Mouse (Mus musculus) liver, postnatal 0 days (tissue): ENCODE data around the gene Ttll3.

Source experiments
- CTCF ChIP-seq: sonication (generic); IDR thresholded peaks from 2 replicates; pipeline ENCODE4 v1.5.1; 2016; ENCODE audit warnings: antibody characterized with exemption, low read depth
- EP300 ChIP-seq: IDR thresholded peaks from 2 replicates; pipeline ENCODE4 v1.6.1; 2016; ENCODE audit warnings: antibody characterized with exemption, low read depth, mild to moderate bottlenecking

DNA sequence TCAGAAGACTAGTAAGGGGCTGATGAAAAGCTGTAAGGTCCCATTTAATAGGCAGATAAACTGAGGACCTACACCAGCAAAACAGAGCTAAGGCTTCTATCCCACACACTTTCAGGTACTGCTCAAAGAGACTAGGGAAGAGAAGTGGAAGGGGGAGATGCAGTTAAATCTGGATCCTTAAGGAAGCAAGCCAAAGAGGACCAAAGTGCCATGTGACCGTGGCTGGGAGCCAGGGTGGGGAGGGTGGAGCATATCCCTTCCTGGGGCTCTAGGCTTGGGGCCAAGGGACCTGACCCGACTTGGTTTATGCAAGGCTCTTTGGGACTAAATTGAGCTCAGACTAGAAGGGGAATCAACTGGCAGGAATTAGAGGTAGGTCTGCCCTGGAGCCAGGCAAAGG lies 44.7 kb upstream of the Ttll3 start:
- no peak for TF ChIP-seq EP300
- no peak for TF ChIP-seq CTCF
